Mouse (Mus musculus) kidney, adult 2 months (tissue): Measurements from ENCODE around the gene Zfp90.

ENCODE experiments used
- CTCF ChIP-seq: fragments of 200-500 bp; conservative IDR thresholded peaks from 2 replicates; pipeline ENCODE4 v1.5.1; 2011; ENCODE audit warnings: low read depth, mild to moderate bottlenecking, control low read depth, low read length, moderate library complexity, mixed read lengths; ENCODE audit not compliant: insufficient read depth, insufficient read length
- POLR2A ChIP-seq: fragments of 200-500 bp; IDR thresholded peaks from one replicate; pipeline ENCODE4 v1.6.1; 2011; ENCODE audit warnings: low read depth, low read length, control low read depth

- TF ChIP-seq CTCF = no peak
- TF ChIP-seq POLR2A = no peak
Observed at GRCm38 (mm10) chr8:106387801-106388415, 27.2 kb upstream of the Zfp90 start.
